Mouse (Mus musculus) CD4-positive naive resting alpha-beta T cell, adult 57 days (primary cell): Measurements from ENCODE around the gene Rhox2a. TPM values are rescaled to one million over a fixed set of nuclear protein-coding genes. Genes with fewer than 3 reads are reported as not detected.

Experiments
- total RNA-seq: library from RNA; stranded (reverse); gene quantifications from one replicate; pipeline ENCODE4 v1.2.4, GENCODE M21; 2023

Gene Rhox2a
- total RNA-seq, result not detected

GRCm38 (mm10) chrX:37244676-37245075 is at the start of gene Rhox2a:
Rhox2a (plus strand) TSS chrX:37244976.

GRCm38 (mm10) chrX:37210941-37211340 is 33.8 kb upstream of the Rhox2a start, which contains the start of gene Gm9:
Gm9 (minus strand) TSS chrX:37211041.

GRCm38 (mm10) chrX:37222158-37222557 is 22.6 kb upstream of the Rhox2a start, which contains the start of gene Rhox1:
Rhox1 (minus strand) TSS chrX:37222258.

GRCm38 (mm10) chrX:37249619-37250018 is 4.8 kb downstream of the Rhox2a start, which contains the start of gene Rhox3a:
Rhox3a (plus strand) TSS chrX:37249919.

GRCm38 (mm10) chrX:37265038-37265437 is 20.3 kb downstream of the Rhox2a start, which contains the start of gene Rhox4a:
Rhox4a (plus strand) TSS chrX:37265338.

Other genes starting within 250 kb of the Rhox2a start
- not detected for gene Sowahd, start 196.1 kb upstream of the Rhox2a start, total RNA-seq
- 1,478 TPM for gene Rpl39, start 159.6 kb upstream of the Rhox2a start, total RNA-seq
- gene Upf3b, start 134.7 kb upstream of the Rhox2a start, total RNA-seq, result 27.4 TPM
- gene Nkap, start 118.2 kb upstream of the Rhox2a start, total RNA-seq, result 16.9 TPM
- not detected for gene Akap14, start 76.1 kb upstream of the Rhox2a start, total RNA-seq
- 87.6 TPM for gene Ndufa1, start 53.8 kb upstream of the Rhox2a start, total RNA-seq
- 3.2 TPM for gene Rnf113a1, start 53.7 kb upstream of the Rhox2a start, total RNA-seq
- gene Gm9, start 33.9 kb upstream of the Rhox2a start, total RNA-seq, result not detected
- not detected for gene Rhox1, start 22.7 kb upstream of the Rhox2a start, total RNA-seq
- not detected for gene Rhox3a, start 4.9 kb downstream of the Rhox2a start, total RNA-seq
- not detected for gene Rhox4a, start 20.4 kb downstream of the Rhox2a start, total RNA-seq
- gene Rhox3a2, start 135.1 kb downstream of the Rhox2a start, total RNA-seq, result not detected
- gene Rhox4a2, start 145.9 kb downstream of the Rhox2a start, total RNA-seq, result not detected
- gene Rhox2b, start 167.1 kb downstream of the Rhox2a start, total RNA-seq, result not detected
- not detected for gene Rhox4b, start 187.5 kb downstream of the Rhox2a start, total RNA-seq
- gene Rhox2c, start 208.7 kb downstream of the Rhox2a start, total RNA-seq, result not detected
- not detected for gene Rhox3c, start 213.6 kb downstream of the Rhox2a start, total RNA-seq
- not detected for gene Rhox4c, start 235.4 kb downstream of the Rhox2a start, total RNA-seq
- gene Rhox2d, start 248.5 kb downstream of the Rhox2a start, total RNA-seq, result not detected